Mouse (Mus musculus): ENCODE results near the gene Lmf2. TPM values are rescaled to one million over a fixed set of nuclear protein-coding genes. Genes with fewer than 3 reads are reported as not detected.

The Lmf2 gene
- polyA plus RNA-seq, 1 experiment from 2014 or later, result 44.8 TPM

DNA sequence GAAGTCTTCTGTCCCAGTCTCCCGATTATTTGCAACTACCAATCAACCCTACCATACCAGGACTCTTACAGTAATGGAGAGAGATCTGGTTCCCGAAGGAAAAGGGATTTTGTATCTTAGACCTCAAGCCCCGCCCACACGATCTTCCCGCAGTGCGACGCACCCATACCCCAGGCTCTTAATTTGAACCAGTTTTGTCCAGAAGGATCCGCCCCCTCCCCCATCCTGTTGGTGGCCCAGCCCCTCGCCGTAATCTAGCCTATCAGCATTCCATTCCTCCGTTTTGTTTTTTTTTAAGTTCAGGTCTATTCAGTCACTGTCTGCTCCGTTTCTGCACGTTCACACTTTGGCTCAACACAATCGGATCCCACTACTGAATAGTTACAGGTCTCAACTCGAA is 913 bp upstream of the Lmf2 start:
- H3K36me3 ChIP-seq (ENCODE audit: insufficient read depth, low read length), result peaks cover 17% of the 10 kb centered on the region; the same call in 1 of the 2 replicates
- WGBS, result under 1% methylated on average over 15 of the region's 15 CpGs
- peak overlapping the region; percentile 79 for H3K4me2 ChIP-seq (replicated peaks; ENCODE audit: low read depth, low read length)
- DNase-seq (ENCODE audit: low spot score), result peak; percentile 97
- H3K4me1 ChIP-seq (ENCODE audit: insufficient read depth, low read depth, low read length), result peaks cover 5% of the 10 kb centered on the region; the same call in 1 of the 2 replicates
- TF ChIP-seq EP300 (IDR thresholded peaks at IDR 0.05) (no peak; the same call in 1 of the 2 replicates), CTCF (IDR thresholded peaks at IDR 0.05) (no peak)
- ATAC-seq, result peak; percentile 75
- H3K4me3 ChIP-seq (ENCODE audit: low read depth, low read length), result peak overlapping the region; percentile 84
- no peaks in the 10 kb centered on the region for H3K27me3 ChIP-seq (replicated peaks; ENCODE audit: insufficient read depth, low read length)
- no peaks in the 10 kb centered on the region for H3K9me3 ChIP-seq (ENCODE audit: low read length)
- peak overlapping the region; percentile 72 for H3K9ac ChIP-seq (replicated peaks; ENCODE audit: low read depth)
- peak overlapping the region; percentile 92 for H3K27ac ChIP-seq (ENCODE audit: low read length)

DNA sequence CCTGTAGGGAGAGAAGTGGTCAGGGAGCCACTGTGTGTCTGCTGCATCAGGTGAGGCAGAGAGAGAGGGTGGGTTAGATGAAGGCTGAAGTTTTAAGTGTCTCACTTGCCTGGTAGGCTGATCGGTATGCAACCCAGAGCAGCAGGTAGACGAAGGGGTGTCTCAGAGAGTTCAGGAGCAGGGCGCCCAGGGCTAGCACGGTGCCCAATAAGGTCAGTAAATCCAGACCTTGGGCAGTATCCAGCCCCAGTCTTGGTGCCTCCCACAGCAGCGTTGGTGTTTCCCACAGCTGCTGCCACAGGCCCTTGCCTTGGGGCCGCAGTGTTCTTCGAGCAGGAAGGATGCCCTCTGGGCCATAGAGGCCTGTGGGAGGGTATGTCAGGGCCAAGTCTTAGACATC is 1.0 kb downstream of the Lmf2 start:
- 73% methylated on average over 7 of the region's 7 CpGs for WGBS
- Histone ChIP-seq H3K27ac (ENCODE audit: low read length) (peak overlapping the region; percentile 78; the same call in 1 of the 2 replicates), H3K4me1 (ENCODE audit: insufficient read depth, low read depth, low read length) (peaks cover 5% of the 10 kb centered on the region; the same call in 1 of the 2 replicates), H3K9ac (replicated peaks; ENCODE audit: low read depth) (peak overlapping the region; percentile 72), H3K4me3 (ENCODE audit: low read depth, low read length) (peak overlapping the region; percentile 84; the same call in 1 of the 2 replicates), H3K4me2 (replicated peaks; ENCODE audit: low read depth, low read length) (peak overlapping the region; percentile 71), H3K36me3 (ENCODE audit: insufficient read depth, low read length) (peaks cover 16% of the 10 kb centered on the region), H3K27me3 (replicated peaks; ENCODE audit: insufficient read depth, low read length) (no peaks in the 10 kb centered on the region), H3K9me3 (ENCODE audit: low read length) (no peaks in the 10 kb centered on the region)
- no peak for ATAC-seq
- no peak for DNase-seq (ENCODE audit: low spot score)
- TF ChIP-seq CTCF (IDR thresholded peaks at IDR 0.05) (no peak), EP300 (IDR thresholded peaks at IDR 0.05) (no peak)

DNA sequence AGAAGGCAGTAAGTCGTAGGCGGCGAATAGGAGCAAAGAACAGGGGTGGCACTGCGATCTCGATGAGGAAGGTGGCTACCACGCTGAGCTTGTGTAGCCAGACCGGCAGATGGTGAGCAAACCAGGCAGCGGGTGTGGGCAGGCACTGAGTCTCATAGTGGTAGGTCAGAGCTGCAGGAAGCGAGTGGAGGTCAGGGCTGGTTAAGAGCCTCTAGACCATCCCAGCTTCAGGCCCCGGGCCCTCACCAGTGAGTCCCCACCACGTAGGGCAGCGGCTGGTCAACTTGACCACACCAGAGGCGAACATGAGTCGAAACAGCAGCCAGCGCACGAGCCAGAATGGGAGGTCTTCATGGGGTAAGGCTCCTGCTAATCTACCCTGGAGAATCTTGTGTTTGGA is 1.6 kb downstream of the Lmf2 start:
- no peak for ATAC-seq
- Histone ChIP-seq H3K9me3 (ENCODE audit: low read length) (no peaks in the 10 kb centered on the region), H3K27ac (ENCODE audit: low read length) (no peak overlapping the region), H3K4me1 (ENCODE audit: insufficient read depth, low read depth, low read length) (peaks cover 5% of the 10 kb centered on the region; the same call in 1 of the 2 replicates), H3K4me3 (ENCODE audit: low read depth, low read length) (no peak overlapping the region), H3K9ac (replicated peaks; ENCODE audit: low read depth) (no peak overlapping the region; the same call in 1 of the 2 replicates), H3K4me2 (replicated peaks; ENCODE audit: low read depth, low read length) (no peak overlapping the region), H3K27me3 (replicated peaks; ENCODE audit: insufficient read depth, low read length) (no peaks in the 10 kb centered on the region), H3K36me3 (ENCODE audit: insufficient read depth, low read length) (peaks cover 16% of the 10 kb centered on the region)
- no peak for DNase-seq (ENCODE audit: low spot score)
- TF ChIP-seq EP300 (IDR thresholded peaks at IDR 0.05), result no peak
- 92% methylated on average over 16 of the region's 16 CpGs for WGBS

DNA sequence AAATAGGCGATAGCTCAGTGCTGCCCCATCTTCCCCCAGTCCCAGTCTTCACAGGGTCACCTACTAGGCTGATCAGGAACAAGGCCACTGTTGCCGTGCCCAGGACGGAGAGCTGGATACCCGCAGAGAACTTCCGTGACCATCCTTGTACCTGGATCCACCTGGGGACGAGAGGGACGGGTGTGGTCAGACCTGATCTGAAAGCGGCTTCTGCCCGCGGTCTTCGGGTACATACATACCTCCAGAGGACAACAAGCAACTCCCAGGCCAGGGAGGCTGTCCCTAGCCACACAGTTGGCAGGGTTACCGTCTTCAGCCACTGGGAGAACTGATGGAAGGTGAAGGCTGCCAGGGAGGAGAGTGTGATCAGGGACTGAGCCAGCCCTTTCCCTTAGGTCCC is 2.7 kb downstream of the Lmf2 start:
- H3K4me2 ChIP-seq (replicated peaks; ENCODE audit: low read depth, low read length), result no peak overlapping the region
- no peaks in the 10 kb centered on the region for H3K9me3 ChIP-seq (ENCODE audit: low read length)
- H3K4me3 ChIP-seq (ENCODE audit: low read depth, low read length), result no peak overlapping the region
- DNase-seq (ENCODE audit: low spot score), result no peak
- H3K9ac ChIP-seq (replicated peaks; ENCODE audit: low read depth), result no peak overlapping the region
- WGBS, result 96% methylated on average over 12 of the region's 12 CpGs
- H3K36me3 ChIP-seq (ENCODE audit: insufficient read depth, low read length), result peaks cover 16% of the 10 kb centered on the region
- peaks cover 5% of the 10 kb centered on the region; the same call in 1 of the 2 replicates for H3K4me1 ChIP-seq (ENCODE audit: insufficient read depth, low read depth, low read length)
- no peak overlapping the region for H3K27ac ChIP-seq (ENCODE audit: low read length)
- TF ChIP-seq EP300 (IDR thresholded peaks at IDR 0.05), result no peak
- no peak for ATAC-seq
- H3K27me3 ChIP-seq (replicated peaks; ENCODE audit: insufficient read depth, low read length), result no peaks in the 10 kb centered on the region

DNA sequence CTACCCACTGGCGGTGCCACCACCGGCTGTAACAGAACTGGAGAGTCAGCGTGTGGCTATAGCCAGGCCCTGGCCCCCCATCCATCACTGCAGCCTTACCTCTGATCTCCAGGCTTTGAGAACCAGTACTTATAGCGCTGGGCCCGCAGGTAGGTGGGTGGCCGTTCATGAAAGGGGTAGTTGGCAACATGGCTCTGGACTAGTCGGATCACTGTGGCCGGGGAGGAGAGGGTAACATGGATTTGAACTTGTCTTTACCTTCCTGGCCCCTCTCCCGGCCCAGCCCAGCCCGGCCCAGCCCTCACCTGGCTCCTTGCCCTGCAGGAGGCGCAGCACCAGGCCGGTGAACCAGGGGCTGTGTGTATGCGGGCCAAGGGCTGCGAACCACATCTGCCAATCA is 3.4 kb downstream of the Lmf2 start:
- WGBS, result 92% methylated on average over 14 of the region's 14 CpGs
- Histone ChIP-seq H3K4me3 (ENCODE audit: low read depth, low read length) (no peak overlapping the region), H3K27ac (ENCODE audit: low read length) (no peak overlapping the region), H3K9me3 (ENCODE audit: low read length) (no peaks in the 10 kb centered on the region), H3K4me1 (ENCODE audit: insufficient read depth, low read depth, low read length) (peaks cover 2% of the 10 kb centered on the region; the same call in 1 of the 2 replicates), H3K36me3 (ENCODE audit: insufficient read depth, low read length) (peaks cover 16% of the 10 kb centered on the region), H3K9ac (replicated peaks; ENCODE audit: low read depth) (no peak overlapping the region), H3K4me2 (replicated peaks; ENCODE audit: low read depth, low read length) (no peak overlapping the region), H3K27me3 (replicated peaks; ENCODE audit: insufficient read depth, low read length) (no peaks in the 10 kb centered on the region)
- ATAC-seq (no peak), DNase-seq (ENCODE audit: low spot score) (no peak)
- TF ChIP-seq EP300 (IDR thresholded peaks at IDR 0.05) (no peak), CTCF (IDR thresholded peaks at IDR 0.05) (no peak)

DNA sequence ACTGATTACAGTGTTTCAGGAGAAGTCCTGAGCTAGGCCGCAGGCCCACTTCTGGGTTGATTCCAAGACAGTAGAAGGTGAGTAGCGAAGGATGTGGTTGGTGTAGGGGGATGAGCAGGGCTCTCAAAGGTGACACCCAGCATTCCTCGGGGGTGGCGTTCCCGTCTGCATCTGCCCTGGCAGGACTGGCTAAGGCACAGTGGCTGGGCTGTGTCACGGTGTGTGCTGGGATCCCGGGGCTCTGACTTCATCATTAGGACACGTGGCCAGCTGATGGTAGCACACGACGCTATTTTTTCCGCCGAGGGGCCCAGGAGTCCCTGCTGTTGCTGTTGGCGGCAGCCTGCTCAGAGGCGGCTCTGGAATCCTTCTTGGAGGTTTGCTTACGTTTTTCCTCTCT is 4.2 kb downstream of the Lmf2 start:
- ATAC-seq (no peak), DNase-seq (ENCODE audit: low spot score) (no peak)
- H3K27me3 ChIP-seq (replicated peaks; ENCODE audit: insufficient read depth, low read length), result no peaks in the 10 kb centered on the region
- H3K9me3 ChIP-seq (ENCODE audit: low read length), result no peaks in the 10 kb centered on the region
- no peak overlapping the region for H3K9ac ChIP-seq (replicated peaks; ENCODE audit: low read depth)
- no peak overlapping the region for H3K4me3 ChIP-seq (ENCODE audit: low read depth, low read length)
- WGBS, result 86% methylated on average over 15 of the region's 15 CpGs
- peaks cover 16% of the 10 kb centered on the region for H3K36me3 ChIP-seq (ENCODE audit: insufficient read depth, low read length)
- H3K4me2 ChIP-seq (replicated peaks; ENCODE audit: low read depth, low read length), result no peak overlapping the region
- H3K4me1 ChIP-seq (ENCODE audit: insufficient read depth, low read depth, low read length), result no peaks in the 10 kb centered on the region; the same call in 1 of the 2 replicates
- TF ChIP-seq EP300 (IDR thresholded peaks at IDR 0.05) (no peak), CTCF (IDR thresholded peaks at IDR 0.05) (no peak)
- H3K27ac ChIP-seq (ENCODE audit: low read length), result peak overlapping the region; percentile 43; the same call in 1 of the 2 replicates

DNA sequence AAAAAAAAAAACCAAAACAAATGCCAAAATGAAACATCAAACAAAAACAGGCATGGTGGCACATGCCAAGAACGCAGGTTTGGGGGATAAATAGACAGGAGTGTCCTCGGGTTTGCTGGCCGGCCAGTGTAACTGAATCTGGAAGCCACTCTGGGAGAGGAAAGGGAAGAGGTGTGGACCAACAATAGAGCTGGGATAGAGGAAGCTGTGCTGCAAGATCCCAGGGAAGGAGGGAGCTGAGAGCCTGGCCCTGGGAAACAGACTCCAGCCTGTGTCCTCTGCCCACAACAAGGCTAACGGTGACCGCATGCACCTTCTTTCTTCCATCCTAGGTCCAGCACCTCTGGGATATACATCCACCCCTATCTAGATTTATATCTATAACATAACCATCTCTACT is 5.0 kb downstream of the Lmf2 start:
- Histone ChIP-seq H3K36me3 (ENCODE audit: insufficient read depth, low read length) (peaks cover 16% of the 10 kb centered on the region), H3K27me3 (replicated peaks; ENCODE audit: insufficient read depth, low read length) (no peaks in the 10 kb centered on the region), H3K27ac (ENCODE audit: low read length) (peak overlapping the region; percentile 43), H3K9ac (replicated peaks; ENCODE audit: low read depth) (no peak overlapping the region), H3K4me1 (ENCODE audit: insufficient read depth, low read depth, low read length) (no peaks in the 10 kb centered on the region; the same call in 1 of the 2 replicates), H3K9me3 (ENCODE audit: low read length) (no peaks in the 10 kb centered on the region), H3K4me3 (ENCODE audit: low read depth, low read length) (no peak overlapping the region), H3K4me2 (replicated peaks; ENCODE audit: low read depth, low read length) (no peak overlapping the region)
- TF ChIP-seq CTCF (IDR thresholded peaks at IDR 0.05), result no peak
- no peak for TF ChIP-seq EP300 (IDR thresholded peaks at IDR 0.05)
- 75% methylated on average over 5 of the region's 5 CpGs for WGBS
- no peak; the same call in 1 of the 2 replicates for ATAC-seq
- no peak for DNase-seq (ENCODE audit: low spot score)
